Mouse (Mus musculus): Measurements from ENCODE around the gene Hmg20b. TPM values are rescaled to one million over a fixed set of nuclear protein-coding genes. Genes with fewer than 3 reads are reported as not detected.

Gene Hmg20b
- polyA plus RNA-seq, 1 experiment from 2014 or later = 101 TPM

GRCm38 (mm10) chr10:81326858-81327257, 23.4 kb downstream of the Hmg20b start:
- peaks cover 38% of the 10 kb centered on the region for H3K4me1 ChIP-seq
- 82% methylated on average over 6 of the region's 6 CpGs for WGBS
- no peaks in the 10 kb centered on the region for H3K9me3 ChIP-seq
- no peak for DNase-seq (ENCODE audit: extremely low spot score, low spot score)
- no peak overlapping the region for H3K4me3 ChIP-seq
- peaks cover 19% of the 10 kb centered on the region for H3K27me3 ChIP-seq (ENCODE audit: poor library complexity, severe bottlenecking)
- peaks cover 67% of the 10 kb centered on the region for H3K36me3 ChIP-seq (replicated peaks)
- H3K27ac ChIP-seq = no peak overlapping the region

GRCm38 (mm10) chr10:81325781-81326180, 24.5 kb downstream of the Hmg20b start:
- peaks cover 67% of the 10 kb centered on the region for H3K36me3 ChIP-seq (replicated peaks)
- H3K9me3 ChIP-seq = no peaks in the 10 kb centered on the region
- peaks cover 42% of the 10 kb centered on the region for H3K4me1 ChIP-seq
- WGBS = 96% methylated on average over 18 of the region's 18 CpGs
- H3K27ac ChIP-seq = 0 out of 2 replicates have a peak overlapping the region, but pooled peaks have one; percentile 5
- no peak for DNase-seq (ENCODE audit: extremely low spot score, low spot score)
- no peak overlapping the region for H3K4me3 ChIP-seq
- peaks cover 12% of the 10 kb centered on the region for H3K27me3 ChIP-seq (ENCODE audit: poor library complexity, severe bottlenecking)

GRCm38 (mm10) chr10:81325176-81325575, 25.1 kb downstream of the Hmg20b start:
- peaks cover 67% of the 10 kb centered on the region for H3K36me3 ChIP-seq (replicated peaks)
- DNase-seq (ENCODE audit: extremely low spot score, low spot score) = no peak
- 98% methylated on average over 21 of the region's 21 CpGs for WGBS
- no peak overlapping the region for H3K4me3 ChIP-seq
- H3K27ac ChIP-seq = no peak overlapping the region
- H3K27me3 ChIP-seq (ENCODE audit: poor library complexity, severe bottlenecking) = peaks cover 5% of the 10 kb centered on the region
- H3K4me1 ChIP-seq = peaks cover 42% of the 10 kb centered on the region
- no peaks in the 10 kb centered on the region for H3K9me3 ChIP-seq

- peaks cover 41% of the 10 kb centered on the region for H3K4me1 ChIP-seq
- peaks cover 67% of the 10 kb centered on the region for H3K36me3 ChIP-seq (replicated peaks)
- 94% methylated on average over 18 of the region's 18 CpGs for WGBS
- DNase-seq (ENCODE audit: extremely low spot score, low spot score) = no peak
- peak overlapping the region; percentile 18 for H3K4me3 ChIP-seq
- H3K9me3 ChIP-seq = no peaks in the 10 kb centered on the region
- no peak overlapping the region for H3K27ac ChIP-seq
- H3K27me3 ChIP-seq (ENCODE audit: poor library complexity, severe bottlenecking) = no peaks in the 10 kb centered on the region
These were observed 26.3 kb downstream of the Hmg20b start for GRCm38 (mm10) chr10:81323791-81324530.

- Histone ChIP-seq H3K4me3 (peak overlapping the region; percentile 96), H3K36me3 (replicated peaks) (peaks cover 68% of the 10 kb centered on the region), H3K27ac (no peak overlapping the region), H3K4me1 (peaks cover 41% of the 10 kb centered on the region), H3K9me3 (no peaks in the 10 kb centered on the region), H3K27me3 (ENCODE audit: poor library complexity, severe bottlenecking) (no peaks in the 10 kb centered on the region)
- WGBS = 94% methylated on average over 23 of the region's 23 CpGs
- no peak for DNase-seq (ENCODE audit: extremely low spot score, low spot score)
These were observed 27.0 kb downstream of the Hmg20b start for GRCm38 (mm10) chr10:81323141-81323775.

GRCm38 (mm10) chr10:81322444-81322843, 27.8 kb downstream of the Hmg20b start:
- Histone ChIP-seq H3K4me1 (peaks cover 42% of the 10 kb centered on the region), H3K9me3 (no peaks in the 10 kb centered on the region), H3K36me3 (replicated peaks) (peaks cover 69% of the 10 kb centered on the region), H3K4me3 (peak overlapping the region; percentile 96), H3K27ac (no peak overlapping the region), H3K27me3 (ENCODE audit: poor library complexity, severe bottlenecking) (0 out of 2 replicates have a peak, but pooled peaks cover 3% of the 10 kb centered on the region)
- 95% methylated on average over 27 of the region's 27 CpGs for WGBS
- no peak for DNase-seq (ENCODE audit: extremely low spot score, low spot score)

- Histone ChIP-seq H3K27me3 (ENCODE audit: poor library complexity, severe bottlenecking) (0 out of 2 replicates have a peak, but pooled peaks cover 8% of the 10 kb centered on the region), H3K36me3 (replicated peaks) (peaks cover 68% of the 10 kb centered on the region), H3K4me1 (peaks cover 52% of the 10 kb centered on the region), H3K4me3 (peak overlapping the region; percentile 96), H3K27ac (peak overlapping the region; percentile 97), H3K9me3 (no peaks in the 10 kb centered on the region)
- WGBS = 4% methylated on average over 20 of the region's 20 CpGs
- DNase-seq (ENCODE audit: extremely low spot score, low spot score) = no peak
These were observed 28.8 kb downstream of the Hmg20b start for GRCm38 (mm10) chr10:81321436-81321835.

- 0% methylated on average over 68 of the region's 68 CpGs for WGBS
- H3K27me3 ChIP-seq (ENCODE audit: poor library complexity, severe bottlenecking) = 0 out of 2 replicates have a peak, but pooled peaks cover 8% of the 10 kb centered on the region
- peaks cover 68% of the 10 kb centered on the region for H3K36me3 ChIP-seq (replicated peaks)
- H3K4me1 ChIP-seq = peaks cover 59% of the 10 kb centered on the region
- H3K4me3 ChIP-seq = peak within 1 kb of the TSS; percentile 96
- H3K9me3 ChIP-seq = no peaks in the 10 kb centered on the region
- H3K27ac ChIP-seq = peak within 1 kb of the TSS; percentile 97
- DNase-seq (ENCODE audit: extremely low spot score, low spot score) = peak; percentile 100
These were observed 29.5 kb downstream of the Hmg20b start, which contains the start of gene Cactin for GRCm38 (mm10) chr10:81320550-81321347. Gene Cactin (plus strand): TSS chr10:81321103.

GRCm38 (mm10) chr10:81319741-81320549, 30.3 kb downstream of the Hmg20b start:
- WGBS = 3% methylated on average over 38 of the region's 38 CpGs
- Histone ChIP-seq H3K27ac (peak overlapping the region; percentile 97), H3K36me3 (replicated peaks) (peaks cover 68% of the 10 kb centered on the region), H3K27me3 (ENCODE audit: poor library complexity, severe bottlenecking) (0 out of 2 replicates have a peak, but pooled peaks cover 8% of the 10 kb centered on the region), H3K4me3 (peak overlapping the region; percentile 96), H3K9me3 (no peaks in the 10 kb centered on the region), H3K4me1 (peaks cover 65% of the 10 kb centered on the region)
- DNase-seq (ENCODE audit: extremely low spot score, low spot score) = peak; percentile 98

GRCm38 (mm10) chr10:81319330-81319699, 31.0 kb downstream of the Hmg20b start:
- Histone ChIP-seq H3K27ac (peak overlapping the region; percentile 97), H3K36me3 (replicated peaks) (peaks cover 68% of the 10 kb centered on the region), H3K9me3 (no peaks in the 10 kb centered on the region), H3K4me3 (peak overlapping the region; percentile 96), H3K27me3 (ENCODE audit: poor library complexity, severe bottlenecking) (0 out of 2 replicates have a peak, but pooled peaks cover 8% of the 10 kb centered on the region), H3K4me1 (peaks cover 65% of the 10 kb centered on the region)
- WGBS = 46% methylated on average over 8 of the region's 8 CpGs
- DNase-seq (ENCODE audit: extremely low spot score, low spot score) = no peak

- no peak for DNase-seq (ENCODE audit: extremely low spot score, low spot score)
- Histone ChIP-seq H3K36me3 (replicated peaks) (peaks cover 68% of the 10 kb centered on the region), H3K9me3 (no peaks in the 10 kb centered on the region), H3K4me1 (peaks cover 64% of the 10 kb centered on the region), H3K27me3 (ENCODE audit: poor library complexity, severe bottlenecking) (0 out of 2 replicates have a peak, but pooled peaks cover 8% of the 10 kb centered on the region), H3K4me3 (peak overlapping the region; percentile 96), H3K27ac (peak overlapping the region; percentile 97)
- 92% methylated on average over 13 of the region's 13 CpGs for WGBS
These were observed 31.5 kb downstream of the Hmg20b start for GRCm38 (mm10) chr10:81318589-81319329.

All from forebrain, embryonic 10.5 days (tissue).